Mouse (Mus musculus) heart, embryonic 11.5 days (tissue): Measurements from ENCODE around the gene Ubxn2a. TPM values are rescaled to one million over a fixed set of nuclear protein-coding genes. Genes with fewer than 3 reads are reported as not detected.

Experiments used
- ATAC-seq: fragments of 200-750 bp; cut with Nextera tagmentation; replicated peaks from 2 replicates; pipeline ENCODE4 v1.8.0; 2017; ENCODE audit warnings: moderate library complexity; ENCODE audit not compliant: insufficient number of reproducible peaks, low FRiP score, low TSS enrichment
- H3K27ac ChIP-seq: fragments of 300-500 bp; sonication (generic); 2 replicates; pipeline ENCODE4 v1.5.1; 2014; ENCODE audit warnings: mild to moderate bottlenecking, low read depth, low read length
- H3K27me3 ChIP-seq: fragments of 300-500 bp; sonication (generic); 2 replicates; pipeline ENCODE4 v1.6.1; 2014; ENCODE audit warnings: mild to moderate bottlenecking, low read length, mixed read lengths; ENCODE audit not compliant: control insufficient read depth, insufficient read depth
- H3K36me3 ChIP-seq: fragments of 300-500 bp; sonication (generic); 2 replicates; pipeline ENCODE4 v1.6.1; 2014; ENCODE audit warnings: mild to moderate bottlenecking, low read length, moderate library complexity, mixed read lengths; ENCODE audit not compliant: control insufficient read depth, insufficient read depth
- H3K4me1 ChIP-seq: fragments of 300-500 bp; sonication (generic); 2 replicates; pipeline ENCODE4 v1.6.1; 2014; ENCODE audit warnings: low read length; ENCODE audit not compliant: control insufficient read depth, insufficient read depth
- H3K4me2 ChIP-seq: fragments of 300-500 bp; sonication (generic); 2 replicates; pipeline ENCODE4 v1.6.1; 2014; ENCODE audit warnings: mild to moderate bottlenecking, moderate library complexity
- H3K4me3 ChIP-seq: fragments of 300-500 bp; sonication (generic); 2 replicates; pipeline ENCODE4 v1.5.1; 2014; ENCODE audit warnings: low read depth, low read length
- H3K9ac ChIP-seq: fragments of 300-500 bp; sonication (generic); 2 replicates; pipeline ENCODE4 v1.6.1; 2014; ENCODE audit warnings: mild to moderate bottlenecking, low read depth, low read length, moderate library complexity
- H3K9me3 ChIP-seq: fragments of 300-500 bp; sonication (generic); replicated peaks from 2 replicates; pipeline ENCODE4 v1.6.1; 2016; ENCODE audit warnings: low read length; ENCODE audit not compliant: control insufficient read depth
- WGBS: fragments of 180-500 bp; shearing (Covaris S2); extraction: QIAGEN DNeasy Blood & Tissue Kit; methylation state at CpG from one replicate; pipeline ENCODE4 v1.1.7; 2014; ENCODE audit not compliant: insufficient replicate concordance; 5-methylcytosine and 5-hydroxymethylcytosine counted together
- polyA plus RNA-seq: library from polyadenylated mRNA; unstranded; fragments of >200 nt; fragmentation: Nextera tagmentation; extraction: Ambion mirVana; gene quantifications from 2 replicates; pipeline ENCODE4 v1.2.1, GENCODE M21; 2014

Gene Ubxn2a
- 30.6 TPM in 2 replicates for polyA plus RNA-seq

- peak; percentile 89 for ATAC-seq
- H3K36me3 ChIP-seq: no peaks in the 10 kb centered on the region
- peak within 1 kb of the TSS; percentile 88 for H3K4me2 ChIP-seq
- no peaks in the 10 kb centered on the region for H3K27me3 ChIP-seq
- H3K4me1 ChIP-seq: no peaks in the 10 kb centered on the region
- no peaks in the 10 kb centered on the region for H3K9me3 ChIP-seq
- WGBS: under 1% methylated on average over 122 of the region's 125 CpGs
- H3K27ac ChIP-seq: peak within 1 kb of the TSS; percentile 80
- peak within 1 kb of the TSS; percentile 91 for H3K9ac ChIP-seq
- peak within 1 kb of the TSS; percentile 78 for H3K4me3 ChIP-seq
These were observed at the start of gene Ubxn2a for GRCm38 (mm10) chr12:4906951-4907906. Gene Ubxn2a, minus strand, starts transcription at chr12:4907705.

GRCm38 (mm10) chr12:4953156-4953555 is 45.7 kb upstream of the Ubxn2a start:
- Histone ChIP-seq H3K4me2 (no peak overlapping the region), H3K4me1 (no peaks in the 10 kb centered on the region), H3K36me3 (peaks cover 16% of the 10 kb centered on the region), H3K4me3 (no peak overlapping the region), H3K27ac (no peak overlapping the region), H3K9ac (no peak overlapping the region), H3K9me3 (no peaks in the 10 kb centered on the region), H3K27me3 (no peaks in the 10 kb centered on the region)
- 86% methylated on average over 4 of the region's 4 CpGs for WGBS
- ATAC-seq: no peak

- Histone ChIP-seq H3K9ac (no peak overlapping the region), H3K9me3 (no peaks in the 10 kb centered on the region), H3K4me2 (no peak overlapping the region), H3K36me3 (peaks cover 14% of the 10 kb centered on the region), H3K4me3 (no peak overlapping the region), H3K4me1 (no peaks in the 10 kb centered on the region), H3K27ac (no peak overlapping the region), H3K27me3 (no peaks in the 10 kb centered on the region)
- ATAC-seq: no peak
- WGBS: 93% methylated on average over 1 of the region's 1 CpGs
These were observed 44.8 kb upstream of the Ubxn2a start for GRCm38 (mm10) chr12:4952272-4952671.

- Histone ChIP-seq H3K36me3 (no peaks in the 10 kb centered on the region), H3K4me2 (no peak overlapping the region), H3K9me3 (no peaks in the 10 kb centered on the region), H3K9ac (no peak overlapping the region), H3K4me1 (peaks cover 8% of the 10 kb centered on the region), H3K4me3 (no peak overlapping the region), H3K27me3 (no peaks in the 10 kb centered on the region), H3K27ac (no peak overlapping the region)
- 95% methylated on average over 3 of the region's 3 CpGs for WGBS
- no peak for ATAC-seq
These were observed 23.5 kb upstream of the Ubxn2a start for GRCm38 (mm10) chr12:4930820-4931548.

- Histone ChIP-seq H3K9me3 (no peaks in the 10 kb centered on the region), H3K27ac (no peak overlapping the region), H3K36me3 (no peaks in the 10 kb centered on the region), H3K9ac (no peak overlapping the region), H3K27me3 (no peaks in the 10 kb centered on the region), H3K4me3 (no peak overlapping the region), H3K4me2 (no peak overlapping the region), H3K4me1 (peaks cover 3% of the 10 kb centered on the region; the same call in 1 of the 2 replicates)
- ATAC-seq: no peak
- WGBS: 89% methylated on average over 2 of the region's 2 CpGs
These were observed 20.7 kb upstream of the Ubxn2a start for GRCm38 (mm10) chr12:4928197-4928596.

- Histone ChIP-seq H3K4me2 (peak overlapping the region; percentile 81), H3K27ac (peak overlapping the region; percentile 95)
- ATAC-seq: peak; percentile 52
These were observed 10.5 kb upstream of the Ubxn2a start for GRCm38 (mm10) chr12:4917805-4918591.

GRCm38 (mm10) chr12:4916994-4917804 is 9.7 kb upstream of the Ubxn2a start, which contains the start of gene Atad2b:
Gene Atad2b, plus strand, starts transcription at chr12:4917353.
- peak within 1 kb of the TSS; percentile 95 for H3K27ac ChIP-seq
- H3K9me3 ChIP-seq: no peaks in the 10 kb centered on the region
- under 1% methylated on average over 83 of the region's 89 CpGs for WGBS
- no peaks in the 10 kb centered on the region for H3K36me3 ChIP-seq
- no peaks in the 10 kb centered on the region for H3K27me3 ChIP-seq
- peak; percentile 98 for ATAC-seq
- peaks cover 5% of the 10 kb centered on the region; the same call in 1 of the 2 replicates for H3K4me1 ChIP-seq
- peak within 1 kb of the TSS; percentile 94 for H3K4me3 ChIP-seq
- peak within 1 kb of the TSS; percentile 81 for H3K4me2 ChIP-seq
- peak within 1 kb of the TSS; percentile 100 for H3K9ac ChIP-seq

More at GRCm38 (mm10) chr12:4917805-4918591, 10.5 kb upstream of the Ubxn2a start:
- Histone ChIP-seq H3K4me3 (peak overlapping the region; percentile 94), H3K9ac (peak overlapping the region; percentile 100), H3K9me3 (no peaks in the 10 kb centered on the region), H3K27me3 (no peaks in the 10 kb centered on the region), H3K36me3 (no peaks in the 10 kb centered on the region), H3K4me1 (peaks cover 5% of the 10 kb centered on the region; the same call in 1 of the 2 replicates)
- under 1% methylated on average over 48 of the region's 48 CpGs for WGBS
